Mouse (Mus musculus): ENCODE results near the gene Plcb1. TPM values are rescaled to one million over a fixed set of nuclear protein-coding genes. Genes with fewer than 3 reads are reported as not detected.

Plcb1 gene
- polyA plus RNA-seq, 1 experiment from 2014 or later, result 4.4 TPM

GRCm38 (mm10) chr2:135202390-135202789 lies 416.5 kb downstream of the Plcb1 start:
- no peak for ATAC-seq
- Histone ChIP-seq H3K4me1 (no peaks in the 10 kb centered on the region), H3K27me3 (replicated peaks) (no peaks in the 10 kb centered on the region), H3K4me2 (no peak overlapping the region), H3K9ac (no peak overlapping the region), H3K9me3 (replicated peaks) (no peaks in the 10 kb centered on the region), H3K27ac (no peak overlapping the region), H3K36me3 (no peaks in the 10 kb centered on the region), H3K4me3 (no peak overlapping the region)
- 66% methylated on average over 4 of the region's 4 CpGs for WGBS (ENCODE audit: insufficient replicate concordance)

GRCm38 (mm10) chr2:135204141-135205120 lies 418.6 kb downstream of the Plcb1 start:
- Histone ChIP-seq H3K36me3 (no peaks in the 10 kb centered on the region), H3K4me2 (no peak overlapping the region), H3K27ac (no peak overlapping the region), H3K9me3 (replicated peaks) (no peaks in the 10 kb centered on the region), H3K4me1 (no peaks in the 10 kb centered on the region), H3K27me3 (replicated peaks) (no peaks in the 10 kb centered on the region), H3K9ac (no peak overlapping the region), H3K4me3 (no peak overlapping the region)
- no peak for ATAC-seq
- WGBS (ENCODE audit: insufficient replicate concordance), result 71% methylated on average over 11 of the region's 11 CpGs

- 84% methylated on average over 1 of the region's 1 CpGs for WGBS (ENCODE audit: insufficient replicate concordance)
- Histone ChIP-seq H3K9me3 (replicated peaks) (no peaks in the 10 kb centered on the region), H3K27ac (no peak overlapping the region), H3K27me3 (replicated peaks) (no peaks in the 10 kb centered on the region), H3K9ac (no peak overlapping the region), H3K4me2 (no peak overlapping the region), H3K4me3 (no peak overlapping the region), H3K36me3 (no peaks in the 10 kb centered on the region), H3K4me1 (no peaks in the 10 kb centered on the region)
- ATAC-seq, result no peak
These were observed 423.0 kb downstream of the Plcb1 start for GRCm38 (mm10) chr2:135208890-135209289.

GRCm38 (mm10) chr2:135214746-135215448 lies 429.0 kb downstream of the Plcb1 start:
- Histone ChIP-seq H3K4me1 (no peaks in the 10 kb centered on the region), H3K27ac (no peak overlapping the region), H3K27me3 (replicated peaks) (no peaks in the 10 kb centered on the region), H3K36me3 (no peaks in the 10 kb centered on the region), H3K9ac (no peak overlapping the region), H3K4me3 (no peak overlapping the region), H3K9me3 (replicated peaks) (no peaks in the 10 kb centered on the region), H3K4me2 (no peak overlapping the region)
- no peak for ATAC-seq
- WGBS (ENCODE audit: insufficient replicate concordance), result 40% methylated on average over 4 of the region's 4 CpGs

- ATAC-seq, result no peak
- H3K9ac ChIP-seq, result no peak overlapping the region
- H3K27ac ChIP-seq, result no peak overlapping the region
- WGBS (ENCODE audit: insufficient replicate concordance), result 75% methylated on average over 3 of the region's 3 CpGs
- no peaks in the 10 kb centered on the region for H3K36me3 ChIP-seq
- no peaks in the 10 kb centered on the region for H3K27me3 ChIP-seq (replicated peaks)
- H3K4me3 ChIP-seq, result no peak overlapping the region
- H3K4me2 ChIP-seq, result no peak overlapping the region
- no peaks in the 10 kb centered on the region for H3K9me3 ChIP-seq (replicated peaks)
- no peaks in the 10 kb centered on the region for H3K4me1 ChIP-seq
These were observed 433.5 kb downstream of the Plcb1 start for GRCm38 (mm10) chr2:135219406-135219805.

- WGBS (ENCODE audit: insufficient replicate concordance), result 47% methylated on average over 3 of the region's 3 CpGs
- H3K4me1 ChIP-seq, result no peaks in the 10 kb centered on the region
- no peak overlapping the region for H3K4me3 ChIP-seq
- no peak for ATAC-seq
- H3K27ac ChIP-seq, result no peak overlapping the region
- H3K4me2 ChIP-seq, result no peak overlapping the region
- no peaks in the 10 kb centered on the region for H3K27me3 ChIP-seq (replicated peaks)
- H3K36me3 ChIP-seq, result no peaks in the 10 kb centered on the region
- no peaks in the 10 kb centered on the region for H3K9me3 ChIP-seq (replicated peaks)
- no peak overlapping the region for H3K9ac ChIP-seq
These were observed 439.7 kb downstream of the Plcb1 start for GRCm38 (mm10) chr2:135225604-135226025.

GRCm38 (mm10) chr2:135230262-135230661 lies 444.4 kb downstream of the Plcb1 start:
- 73% methylated on average over 3 of the region's 3 CpGs for WGBS (ENCODE audit: insufficient replicate concordance)
- no peak for ATAC-seq
- Histone ChIP-seq H3K9me3 (replicated peaks) (no peaks in the 10 kb centered on the region), H3K27me3 (replicated peaks) (no peaks in the 10 kb centered on the region), H3K9ac (no peak overlapping the region), H3K27ac (no peak overlapping the region), H3K4me3 (no peak overlapping the region), H3K4me2 (no peak overlapping the region), H3K4me1 (no peaks in the 10 kb centered on the region), H3K36me3 (no peaks in the 10 kb centered on the region)

- H3K36me3 ChIP-seq, result no peaks in the 10 kb centered on the region
- H3K4me1 ChIP-seq, result no peaks in the 10 kb centered on the region
- no peak overlapping the region for H3K4me3 ChIP-seq
- no peaks in the 10 kb centered on the region for H3K27me3 ChIP-seq (replicated peaks)
- no peak overlapping the region for H3K9ac ChIP-seq
- WGBS (ENCODE audit: insufficient replicate concordance), result 76% methylated on average over 1 of the region's 1 CpGs
- no peak overlapping the region for H3K27ac ChIP-seq
- no peak overlapping the region for H3K4me2 ChIP-seq
- ATAC-seq, result no peak
- no peaks in the 10 kb centered on the region for H3K9me3 ChIP-seq (replicated peaks)
These were observed 456.9 kb downstream of the Plcb1 start for GRCm38 (mm10) chr2:135242662-135243316.

- H3K9ac ChIP-seq, result no peak overlapping the region
- no peak overlapping the region for H3K4me3 ChIP-seq
- H3K9me3 ChIP-seq (replicated peaks), result no peaks in the 10 kb centered on the region
- ATAC-seq, result no peak
- H3K27me3 ChIP-seq (replicated peaks), result no peaks in the 10 kb centered on the region
- no peaks in the 10 kb centered on the region for H3K4me1 ChIP-seq
- 54% methylated on average over 4 of the region's 4 CpGs for WGBS (ENCODE audit: insufficient replicate concordance)
- H3K27ac ChIP-seq, result no peak overlapping the region
- no peak overlapping the region for H3K4me2 ChIP-seq
- no peaks in the 10 kb centered on the region for H3K36me3 ChIP-seq
These were observed 457.9 kb downstream of the Plcb1 start for GRCm38 (mm10) chr2:135243764-135244163.

GRCm38 (mm10) chr2:135249925-135250324 lies 464.1 kb downstream of the Plcb1 start:
- Histone ChIP-seq H3K27ac (no peak overlapping the region), H3K4me1 (no peaks in the 10 kb centered on the region), H3K27me3 (replicated peaks) (no peaks in the 10 kb centered on the region), H3K4me3 (no peak overlapping the region), H3K36me3 (no peaks in the 10 kb centered on the region), H3K4me2 (no peak overlapping the region), H3K9me3 (replicated peaks) (no peaks in the 10 kb centered on the region), H3K9ac (no peak overlapping the region)
- ATAC-seq, result no peak
- WGBS (ENCODE audit: insufficient replicate concordance), result 71% methylated on average over 2 of the region's 2 CpGs

GRCm38 (mm10) chr2:135251821-135252315 lies 466.0 kb downstream of the Plcb1 start:
- no peak overlapping the region for H3K4me2 ChIP-seq
- H3K9ac ChIP-seq, result no peak overlapping the region
- WGBS (ENCODE audit: insufficient replicate concordance), result 60% methylated on average over 3 of the region's 3 CpGs
- no peak for ATAC-seq
- H3K27me3 ChIP-seq (replicated peaks), result no peaks in the 10 kb centered on the region
- no peak overlapping the region for H3K27ac ChIP-seq
- no peak overlapping the region for H3K4me3 ChIP-seq
- H3K9me3 ChIP-seq (replicated peaks), result no peaks in the 10 kb centered on the region
- H3K4me1 ChIP-seq, result no peaks in the 10 kb centered on the region
- no peaks in the 10 kb centered on the region for H3K36me3 ChIP-seq

GRCm38 (mm10) chr2:135259136-135259535 lies 473.3 kb downstream of the Plcb1 start:
- Histone ChIP-seq H3K4me2 (no peak overlapping the region), H3K27ac (no peak overlapping the region), H3K27me3 (replicated peaks) (no peaks in the 10 kb centered on the region), H3K36me3 (no peaks in the 10 kb centered on the region), H3K4me3 (no peak overlapping the region), H3K9me3 (replicated peaks) (no peaks in the 10 kb centered on the region), H3K4me1 (no peaks in the 10 kb centered on the region), H3K9ac (no peak overlapping the region)
- no peak for ATAC-seq
- 68% methylated on average over 3 of the region's 3 CpGs for WGBS (ENCODE audit: insufficient replicate concordance)
